Mouse (Mus musculus) heart, postnatal 10 days (tissue): ENCODE results near the gene Gm11549. TPM values are rescaled to one million over a fixed set of nuclear protein-coding genes. Genes with fewer than 3 reads are reported as not detected.

ENCODE experiments used
- DNase-seq, 2 experiments: peaks; one replicate each; pipeline ENCODE4 v3.0.0; 2021
- intact Hi-C: fragments of 180-260 bp; cut with DNase I; formaldehyde crosslinking; loops from one replicate; pipeline ENCODE4 v1.15.1; 2025
- microRNA-seq, 2 experiments: library from miRNA; unstranded; fragments of <30 nt; microRNA quantifications; one replicate each; pipeline ENCODE4 v1.2.0; 2022
- total RNA-seq, 2 experiments: library from RNA; stranded (reverse); gene quantifications; 2 replicates each; pipeline ENCODE4 v1.2.3; 2021

Gene Gm11549
- total RNA-seq, 2 experiments from 2014 or later = not detected

- intact Hi-C loops = no loop called here
- DNase-seq = no peak
These were observed 37.3 kb downstream of the Gm11549 start for GRCm38 (mm10) chr3:36484292-36484691.

DNA sequence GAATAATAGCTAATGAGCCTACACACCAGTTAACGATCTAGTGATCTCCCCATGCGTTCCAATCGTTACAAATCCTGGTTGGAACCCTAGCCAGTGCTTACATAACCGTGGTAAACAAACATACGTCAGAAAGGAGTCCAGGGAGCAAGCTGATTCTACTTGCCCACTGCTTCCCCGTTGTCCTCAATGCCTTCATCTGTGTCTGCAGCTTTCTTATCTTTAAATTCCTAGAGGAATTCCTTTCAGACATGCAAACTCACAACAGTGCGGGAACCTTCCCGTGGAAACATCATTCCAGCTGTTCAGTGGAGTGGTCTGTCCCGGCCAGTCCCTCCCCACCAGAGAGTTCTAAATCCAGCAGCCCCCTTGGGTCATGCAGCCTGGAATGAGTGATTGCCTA, 38.7 kb downstream of the Gm11549 start:
- DNase-seq = no peak
- intact Hi-C loops = no loop called here

GRCm38 (mm10) chr3:36481776-36482193, 39.8 kb downstream of the Gm11549 start:
- peak; percentile 79 to 82 for DNase-seq
- intact Hi-C loops = loop anchor here (2.0 kb wide), 1 partner anchor 13 kb away; no protein-coding TSS in a partner anchor

DNA sequence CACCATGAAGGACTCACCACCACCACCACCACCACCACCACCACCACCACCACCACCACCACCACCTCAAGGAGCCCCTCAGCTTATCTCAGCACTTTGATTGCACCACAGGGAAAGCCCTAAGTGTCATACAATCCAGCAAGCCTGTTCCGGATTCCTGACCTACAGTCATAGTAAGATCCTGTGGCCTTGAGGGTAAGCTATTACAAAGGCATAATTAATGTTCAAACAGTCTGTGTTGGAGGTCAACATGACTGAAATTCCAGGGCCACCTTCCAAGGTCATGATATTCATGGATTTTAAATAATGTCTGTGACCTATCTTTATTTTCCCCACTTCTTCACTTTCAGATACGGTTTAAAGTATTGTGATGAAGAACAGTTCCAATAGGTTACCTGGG, 41.1 kb downstream of the Gm11549 start:
- DNase-seq = no peak
- intact Hi-C loops = loop anchor here (2.0 kb wide), 1 partner anchor 14 kb away; no protein-coding TSS in a partner anchor

DNA sequence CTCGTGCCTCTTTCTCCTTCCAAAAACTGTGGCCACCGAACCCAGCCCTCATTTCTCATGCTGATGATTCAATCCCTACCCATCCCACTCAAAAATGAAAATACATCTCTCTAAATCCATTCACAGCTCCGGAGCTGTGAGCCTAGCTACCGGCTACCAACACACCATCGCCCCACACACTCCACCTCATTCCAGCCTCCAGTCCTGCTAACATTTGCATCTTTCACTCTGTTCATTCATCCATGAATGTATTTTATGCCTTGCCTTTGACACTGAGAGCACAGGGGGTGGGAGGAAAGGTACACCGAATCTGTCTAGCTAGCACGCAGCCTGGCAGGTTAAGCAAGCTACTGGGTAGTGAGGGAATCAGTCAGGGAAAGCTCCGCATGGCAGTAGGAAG, 42.8 kb downstream of the Gm11549 start:
- intact Hi-C loops = no loop called here
- no peak for DNase-seq

GRCm38 (mm10) chr3:36476261-36477155, 45.1 kb downstream of the Gm11549 start:
- intact Hi-C loops = no loop called here

GRCm38 (mm10) chr3:36475532-36476087, 46.0 kb downstream of the Gm11549 start, which contains the start of the genes Anxa5 and 1810062G17Rik:
TSS of gene Anxa5 (minus strand) at chr3:36475894.
TSS of gene 1810062G17Rik (plus strand) at chr3:36475937.
- intact Hi-C loops = no loop called here
- DNase-seq = peak; percentile 99

More at GRCm38 (mm10) chr3:36476261-36477155, 45.1 kb downstream of the Gm11549 start:
- peak; percentile 38 to 56 for DNase-seq

DNA sequence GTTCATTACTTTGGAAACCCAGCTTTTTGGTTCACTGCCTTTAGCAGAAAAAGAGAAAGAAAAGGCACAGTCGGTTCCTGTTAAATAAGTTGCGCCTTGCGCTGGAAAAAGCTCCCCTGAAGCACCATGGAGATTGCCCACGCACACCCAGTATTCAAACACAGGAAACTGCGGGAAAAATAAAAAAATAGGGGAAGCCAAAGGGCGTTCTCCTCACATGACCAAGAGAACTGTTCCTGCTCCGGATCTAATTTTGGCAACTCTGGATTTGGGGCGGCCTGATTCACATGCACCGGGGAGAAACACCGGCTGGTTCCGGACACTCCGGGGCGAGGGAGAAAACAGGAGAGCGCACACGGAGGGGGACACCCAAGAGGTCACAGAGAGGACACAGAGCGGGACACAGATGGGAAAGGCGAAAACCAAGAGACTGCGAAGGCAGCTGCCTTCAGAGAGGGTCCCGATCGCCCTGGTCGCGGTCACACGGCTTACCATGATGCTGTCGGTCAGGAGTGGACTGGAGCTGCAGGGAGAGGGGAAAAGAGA, 46.6 kb downstream of the Gm11549 start:
- DNase-seq = peak; percentile 75 to 80
- intact Hi-C loops = no loop called here

GRCm38 (mm10) chr3:36474421-36474820, 47.2 kb downstream of the Gm11549 start:
- DNase-seq = no peak
- intact Hi-C loops = no loop called here

DNA sequence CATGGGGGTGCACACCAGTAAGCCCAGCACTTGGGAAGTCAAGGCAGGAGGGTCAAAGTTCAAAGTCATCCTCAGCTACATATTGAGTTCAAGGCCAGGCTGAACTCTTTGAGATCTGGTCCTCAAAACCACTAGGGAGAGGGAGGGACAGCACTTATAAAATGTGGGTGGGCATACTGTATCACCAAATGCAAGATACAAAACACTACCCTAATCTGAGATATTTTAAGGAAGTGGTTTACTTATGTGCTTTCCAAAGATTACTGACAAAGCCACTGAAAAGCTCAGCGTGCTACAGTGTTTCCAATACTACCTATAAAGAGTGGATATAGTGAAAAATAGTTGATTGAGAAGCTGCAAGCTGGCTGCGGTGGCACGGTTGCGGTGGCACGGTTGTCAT, 48.4 kb downstream of the Gm11549 start:
- DNase-seq = no peak
- intact Hi-C loops = no loop called here

- intact Hi-C loops = no loop called here
These were observed 49.8 kb downstream of the Gm11549 start for GRCm38 (mm10) chr3:36471856-36472255.

GRCm38 (mm10) chr3:36468871-36469270, 52.7 kb downstream of the Gm11549 start:
- DNase-seq = peak in 1 of 2 experiments; percentile 32
- intact Hi-C loops = no loop called here

More at GRCm38 (mm10) chr3:36471856-36472255, 49.8 kb downstream of the Gm11549 start:
- no peak for DNase-seq

DNA sequence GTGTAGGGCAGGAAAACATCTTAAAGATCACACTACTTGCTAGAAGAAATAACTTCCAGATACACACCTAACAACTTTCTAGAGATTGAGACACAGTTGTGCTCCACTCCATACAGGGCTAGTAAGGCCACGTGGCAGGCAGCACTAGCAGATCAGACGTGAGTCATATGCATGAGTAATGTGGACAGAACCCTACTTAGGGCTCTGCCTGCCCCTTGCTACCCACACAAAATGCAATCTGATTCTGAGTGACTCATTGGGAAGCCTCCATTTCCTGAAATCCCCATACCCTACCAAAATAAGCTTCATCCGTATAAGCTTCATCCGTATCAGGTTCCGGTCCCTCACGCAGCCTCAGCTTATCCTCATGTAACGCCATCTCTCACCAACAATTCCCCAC, 54.0 kb downstream of the Gm11549 start:
- no peak for DNase-seq
- intact Hi-C loops = no loop called here

- intact Hi-C loops = no loop called here
These were observed 56.1 kb downstream of the Gm11549 start for GRCm38 (mm10) chr3:36465538-36465937.

More at GRCm38 (mm10) chr3:36465538-36465937, 56.1 kb downstream of the Gm11549 start:
- no peak for DNase-seq

Small RNA genes lying within 50 kb of the gene (microRNA-seq; reads per million reads assigned to microRNA genes)
- gene Mir7009 = 0.95 to 1.4 reads per million in 2 experiments

Other genes with a start within 250 kb of the Gm11549 start
- gene Anxa5, start 45.9 kb downstream of the Gm11549 start, total RNA-seq = 100 to 1,000 TPM; 234 to 248 TPM
- gene 1810062G17Rik, start 45.9 kb downstream of the Gm11549 start, total RNA-seq = under 1 TPM in 1 of 2 experiments, not detected in 1; 0.79 TPM
- 10 to 100 TPM; 23.9 to 27.1 TPM for gene Exosc9, start 30.8 kb upstream of the Gm11549 start, total RNA-seq
- gene Ccna2, start 50.3 kb upstream of the Gm11549 start, total RNA-seq = 10 to 100 TPM; 29.5 to 31.1 TPM
- gene Bbs7, start 91.7 kb upstream of the Gm11549 start, total RNA-seq = 1 to 10 TPM; 7.7 to 8.1 TPM
- 10 to 100 TPM; 13.1 to 17.0 TPM for gene Trpc3, start 168.4 kb upstream of the Gm11549 start, total RNA-seq